Mouse (Mus musculus) embryonic facial prominence, embryonic 10.5 days (tissue): ENCODE measurements at regions not wholly inside any gene's neighbourhood (a gene's known extent, or its start where the extent isn't known, plus 50 kb on each side); places are given as distances from the start of the nearest gene placed in this dataset.

Experiments
- DNase-seq: peaks from one replicate; pipeline ENCODE4 v3.0.0-alpha.2; 2017; ENCODE audit warnings: low spot score
- H3K27ac ChIP-seq: fragments of 300-500 bp; sonication (generic); replicated peaks from 2 replicates; pipeline ENCODE4 v1.5.1; 2016; ENCODE audit warnings: mild to moderate bottlenecking
- H3K27me3 ChIP-seq: fragments of 300-500 bp; sonication (generic); replicated peaks from 2 replicates; pipeline ENCODE4 v1.6.1; 2016; ENCODE audit warnings: low read depth, mild to moderate bottlenecking; ENCODE audit not compliant: poor library complexity, severe bottlenecking
- H3K36me3 ChIP-seq: fragments of 300-500 bp; sonication (generic); replicated peaks from 2 replicates; pipeline ENCODE4 v1.6.1; 2016; ENCODE audit warnings: mild to moderate bottlenecking, moderate library complexity
- H3K4me1 ChIP-seq: fragments of 300-500 bp; sonication (generic); 2 replicates; pipeline ENCODE4 v1.6.1; 2016
- H3K4me3 ChIP-seq: fragments of 300-500 bp; sonication (generic); 2 replicates; pipeline ENCODE4 v1.5.1; 2016; ENCODE audit warnings: mild to moderate bottlenecking, moderate library complexity
- H3K9me3 ChIP-seq: fragments of 300-500 bp; sonication (generic); 2 replicates; pipeline ENCODE4 v1.6.1; 2016; ENCODE audit warnings: mild to moderate bottlenecking
- WGBS: fragments of 180-500 bp; shearing (Covaris S2); methylation state at CpG from one replicate; pipeline ENCODE4 v1.1.7; 2016; 5-methylcytosine and 5-hydroxymethylcytosine counted together

DNA sequence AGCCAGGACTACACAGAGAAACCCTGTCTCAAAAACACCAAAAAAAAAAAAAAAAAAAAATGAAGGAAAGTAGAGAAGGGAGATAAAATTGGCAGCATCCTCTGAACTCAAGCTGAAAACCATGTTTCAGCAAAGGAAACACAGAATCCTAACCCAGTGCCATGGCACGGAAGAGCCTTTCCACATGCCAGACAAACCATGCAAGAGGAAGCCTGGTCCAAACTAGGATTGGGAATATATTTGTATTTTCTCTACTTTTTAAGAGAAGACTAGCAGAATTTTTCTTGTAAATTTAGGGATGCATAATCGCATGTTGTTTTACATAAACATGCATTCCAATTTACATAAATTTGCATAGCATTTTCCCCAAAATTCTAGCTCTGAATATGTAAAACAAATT, 934.8 kb upstream of the Acvr2a start:
- Histone ChIP-seq H3K27ac (no peak overlapping the region), H3K4me3 (no peak overlapping the region), H3K27me3 (no peaks in the 10 kb centered on the region), H3K9me3 (no peaks in the 10 kb centered on the region), H3K4me1 (no peaks in the 10 kb centered on the region), H3K36me3 (no peaks in the 10 kb centered on the region)
- WGBS = 96% methylated on average over 2 of the region's 2 CpGs
- DNase-seq = no peak

DNA sequence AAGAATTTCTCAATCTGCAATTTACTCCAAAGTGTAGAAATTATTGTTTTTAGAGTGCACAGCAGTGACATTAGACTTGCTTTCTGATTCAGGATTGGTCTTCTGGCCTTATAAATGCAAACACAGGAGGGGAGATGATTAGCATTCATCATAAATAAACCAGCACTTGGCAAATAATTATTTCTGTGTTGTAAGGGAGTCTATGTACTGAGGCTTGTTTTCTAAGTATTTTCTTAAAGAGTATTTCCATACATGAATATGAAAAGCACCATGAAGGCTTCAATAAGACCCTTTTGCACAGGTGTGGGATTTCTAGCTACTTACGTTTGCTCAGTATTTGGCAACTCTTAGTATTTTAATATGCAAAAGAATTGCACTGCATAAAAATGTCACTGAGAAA, 934.1 kb upstream of the Acvr2a start:
- H3K27me3 ChIP-seq = no peaks in the 10 kb centered on the region
- DNase-seq = no peak
- 81% methylated on average over 1 of the region's 1 CpGs for WGBS
- no peak overlapping the region for H3K27ac ChIP-seq
- no peaks in the 10 kb centered on the region for H3K4me1 ChIP-seq
- no peaks in the 10 kb centered on the region for H3K9me3 ChIP-seq
- H3K4me3 ChIP-seq = no peak overlapping the region
- H3K36me3 ChIP-seq = no peaks in the 10 kb centered on the region

DNA sequence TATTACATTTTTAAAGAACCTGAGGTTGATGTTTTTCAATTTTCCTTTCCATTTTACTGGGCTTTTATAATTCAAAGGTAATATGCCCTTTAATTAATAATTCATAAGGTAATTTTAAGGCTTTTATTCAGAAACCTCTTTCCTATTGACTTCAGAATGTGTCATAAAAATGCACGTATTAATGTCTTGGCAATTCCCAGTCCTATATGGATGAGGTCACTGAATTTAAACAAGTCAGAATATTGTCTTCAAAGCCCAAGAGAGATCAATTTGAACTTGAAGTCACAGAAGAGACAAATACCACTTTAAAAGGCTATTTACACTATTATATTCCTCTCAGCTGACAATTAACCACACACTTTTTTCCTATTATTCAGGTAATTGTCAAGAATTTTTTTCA, 925.7 kb upstream of the Acvr2a start:
- Histone ChIP-seq H3K27ac (no peak overlapping the region), H3K4me3 (no peak overlapping the region), H3K36me3 (no peaks in the 10 kb centered on the region), H3K9me3 (no peaks in the 10 kb centered on the region), H3K4me1 (no peaks in the 10 kb centered on the region), H3K27me3 (no peaks in the 10 kb centered on the region)
- no peak for DNase-seq
- 81% methylated on average over 1 of the region's 1 CpGs for WGBS

DNA sequence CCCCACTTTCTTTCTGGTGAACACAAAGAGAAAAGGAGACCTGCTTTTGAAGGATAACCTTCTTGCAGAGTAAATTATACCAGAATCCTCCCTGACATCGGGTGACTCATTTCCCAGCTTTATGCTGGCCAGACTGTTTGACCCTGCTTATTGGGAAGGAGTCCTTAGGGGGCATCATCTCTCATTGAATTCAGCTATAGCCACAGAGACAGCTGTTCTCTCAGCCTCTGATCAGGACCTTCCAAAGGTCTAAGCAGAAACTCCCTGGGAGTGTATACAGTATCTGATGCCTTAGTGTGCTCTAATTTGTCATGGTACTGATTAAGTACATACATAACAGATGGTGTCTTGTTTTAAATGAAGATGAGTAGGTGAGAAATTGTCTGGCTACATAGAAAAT, 922.5 kb upstream of the Acvr2a start:
- Histone ChIP-seq H3K27ac (no peak overlapping the region), H3K36me3 (no peaks in the 10 kb centered on the region), H3K27me3 (no peaks in the 10 kb centered on the region), H3K4me1 (0 out of 2 replicates have a peak, but pooled peaks cover 2% of the 10 kb centered on the region), H3K4me3 (no peak overlapping the region), H3K9me3 (no peaks in the 10 kb centered on the region)
- DNase-seq = no peak
- 47% methylated on average over 1 of the region's 1 CpGs for WGBS

DNA sequence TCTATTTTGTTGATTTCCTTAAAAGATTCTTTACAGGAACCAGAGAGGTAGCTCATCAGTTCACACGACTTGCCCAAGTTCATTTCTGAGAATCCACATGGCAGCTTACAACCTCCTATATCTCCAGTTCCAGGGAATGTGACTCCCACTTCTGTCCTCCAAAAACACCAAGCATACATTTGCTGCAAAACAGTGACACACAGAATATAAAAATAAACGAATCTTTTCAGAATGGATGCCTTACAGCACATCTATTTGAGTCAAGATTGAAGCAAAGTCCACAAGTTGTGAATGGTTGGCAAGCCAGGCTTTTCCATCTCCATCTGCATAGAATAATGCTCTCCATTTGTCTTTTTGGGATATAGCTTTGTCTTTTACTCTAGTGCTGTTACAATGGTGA, 921.0 kb upstream of the Acvr2a start:
- WGBS = 85% methylated on average over 2 of the region's 2 CpGs
- no peak overlapping the region for H3K4me3 ChIP-seq
- H3K9me3 ChIP-seq = no peaks in the 10 kb centered on the region
- no peak for DNase-seq
- H3K27me3 ChIP-seq = no peaks in the 10 kb centered on the region
- H3K27ac ChIP-seq = no peak overlapping the region
- no peaks in the 10 kb centered on the region for H3K36me3 ChIP-seq
- 0 out of 2 replicates have a peak, but pooled peaks cover 2% of the 10 kb centered on the region for H3K4me1 ChIP-seq

DNA sequence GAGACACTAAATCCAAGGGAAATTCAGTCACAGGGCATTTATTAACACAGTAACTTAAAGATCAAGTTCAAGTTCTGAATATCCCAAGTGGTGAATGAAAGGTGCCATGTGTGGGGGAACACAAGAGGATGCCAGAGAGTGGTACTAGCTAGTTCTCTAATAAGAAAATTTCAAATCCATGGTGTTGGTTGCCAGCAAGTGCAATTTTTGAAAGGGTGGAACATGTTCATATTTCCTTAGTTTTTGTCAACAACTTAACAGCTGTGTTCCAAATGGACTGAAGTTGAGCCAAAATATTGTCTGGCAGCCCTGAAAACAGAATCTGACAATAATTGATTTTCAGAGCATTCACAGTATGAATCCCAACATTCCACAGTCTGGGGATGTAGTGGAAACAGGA, 919.1 kb upstream of the Acvr2a start:
- H3K4me1 ChIP-seq = 0 out of 2 replicates have a peak, but pooled peaks cover 2% of the 10 kb centered on the region

DNA sequence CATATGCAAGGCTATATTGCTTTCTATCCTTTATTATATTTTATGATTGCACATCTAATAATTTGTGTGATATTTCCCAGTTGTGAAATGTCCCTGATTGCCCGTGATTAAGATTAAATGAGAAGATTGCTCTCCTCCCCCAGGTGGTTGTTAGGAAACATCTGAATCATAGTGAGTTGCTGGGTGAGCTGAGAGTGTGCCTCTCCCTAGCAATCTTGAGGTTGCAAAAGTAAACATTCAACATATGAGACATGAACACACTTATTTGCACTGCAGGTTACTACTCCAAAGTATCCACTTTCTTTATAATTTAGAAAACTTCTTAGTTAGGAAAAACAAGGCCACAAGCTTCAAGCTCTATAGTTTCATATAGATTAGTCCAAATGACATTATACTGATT, 899.6 kb upstream of the Acvr2a start:
- no peak overlapping the region for H3K4me3 ChIP-seq
- H3K36me3 ChIP-seq = no peaks in the 10 kb centered on the region
- no peak overlapping the region for H3K27ac ChIP-seq
- no peaks in the 10 kb centered on the region for H3K9me3 ChIP-seq
- H3K4me1 ChIP-seq = no peaks in the 10 kb centered on the region
- no peak for DNase-seq
- WGBS = 88% methylated on average over 1 of the region's 1 CpGs
- no peaks in the 10 kb centered on the region for H3K27me3 ChIP-seq

More for the DNA sequence above, 919.1 kb upstream of the Acvr2a start:
- DNase-seq = no peak
- no peak overlapping the region for H3K4me3 ChIP-seq
- no peaks in the 10 kb centered on the region for H3K27me3 ChIP-seq
- H3K27ac ChIP-seq = no peak overlapping the region
- H3K36me3 ChIP-seq = no peaks in the 10 kb centered on the region
- H3K9me3 ChIP-seq = no peaks in the 10 kb centered on the region

DNA sequence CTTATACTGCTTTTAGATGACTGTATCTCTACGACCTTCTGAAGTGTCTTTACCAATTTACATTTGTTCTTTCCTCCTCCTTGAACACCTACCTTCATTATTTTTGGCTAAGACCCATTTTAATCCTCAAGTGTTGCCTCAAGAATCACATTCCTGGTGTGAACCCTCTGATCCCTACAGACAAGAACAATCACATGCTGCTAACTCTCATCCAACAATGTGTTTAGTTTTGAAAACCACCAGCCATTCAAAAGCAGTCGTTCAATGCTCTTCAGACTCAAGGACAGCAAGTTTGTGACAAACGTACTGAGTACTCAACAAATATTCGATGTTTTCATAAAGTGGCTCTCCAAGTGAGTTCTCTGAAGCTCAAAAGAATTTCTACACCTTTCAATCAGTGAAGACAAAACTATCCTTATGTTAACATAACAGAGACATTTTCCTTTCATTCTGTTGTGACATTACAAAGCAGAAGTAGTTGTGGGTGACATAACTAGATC, 898.9 kb upstream of the Acvr2a start:
- Histone ChIP-seq H3K27me3 (no peaks in the 10 kb centered on the region), H3K36me3 (no peaks in the 10 kb centered on the region), H3K27ac (no peak overlapping the region), H3K4me1 (no peaks in the 10 kb centered on the region), H3K4me3 (no peak overlapping the region), H3K9me3 (no peaks in the 10 kb centered on the region)
- DNase-seq = no peak
- 82% methylated on average over 4 of the region's 4 CpGs for WGBS

DNA sequence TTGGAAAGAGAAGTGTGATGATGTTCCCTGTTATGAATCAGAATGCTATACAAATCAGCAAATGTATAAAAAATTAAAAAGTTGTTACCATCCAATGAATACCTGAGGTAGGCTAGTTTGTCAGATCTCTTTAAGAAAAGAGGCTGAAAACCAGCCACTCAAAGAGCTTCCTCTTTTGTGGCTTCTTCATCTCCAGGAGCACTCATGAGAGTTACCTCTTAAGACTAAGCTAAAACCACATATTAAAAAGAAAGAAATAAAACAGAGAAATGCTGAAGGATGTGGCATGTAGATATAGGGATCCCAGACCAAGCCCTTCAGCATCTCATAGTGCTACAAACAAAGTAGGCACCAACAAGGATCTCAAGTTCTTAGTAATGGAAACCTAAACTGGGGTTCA, 890.9 kb upstream of the Acvr2a start:
- Histone ChIP-seq H3K4me3 (no peak overlapping the region), H3K9me3 (no peaks in the 10 kb centered on the region), H3K27me3 (no peaks in the 10 kb centered on the region), H3K27ac (no peak overlapping the region), H3K4me1 (no peaks in the 10 kb centered on the region), H3K36me3 (no peaks in the 10 kb centered on the region)
- DNase-seq = no peak

DNA sequence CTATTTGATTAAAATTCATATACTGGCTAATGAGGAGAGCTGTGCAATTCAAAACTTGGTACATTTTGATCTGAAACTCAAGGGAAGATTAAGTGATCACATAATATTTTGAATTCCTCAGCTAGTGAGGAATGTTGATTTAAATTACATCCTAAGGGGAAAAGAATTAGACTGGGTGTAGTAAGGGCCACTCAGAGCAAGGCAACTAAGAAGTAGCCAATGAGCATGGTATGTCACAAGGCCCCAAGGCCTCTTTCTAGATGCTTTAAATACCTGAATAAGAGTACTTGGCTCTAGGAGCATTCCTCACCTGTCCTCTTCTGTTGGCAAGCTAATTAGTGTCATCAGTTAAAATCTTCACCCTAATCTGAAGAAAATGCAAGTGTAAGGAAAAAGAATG, 887.3 kb upstream of the Acvr2a start:
- H3K27me3 ChIP-seq = no peaks in the 10 kb centered on the region

DNA sequence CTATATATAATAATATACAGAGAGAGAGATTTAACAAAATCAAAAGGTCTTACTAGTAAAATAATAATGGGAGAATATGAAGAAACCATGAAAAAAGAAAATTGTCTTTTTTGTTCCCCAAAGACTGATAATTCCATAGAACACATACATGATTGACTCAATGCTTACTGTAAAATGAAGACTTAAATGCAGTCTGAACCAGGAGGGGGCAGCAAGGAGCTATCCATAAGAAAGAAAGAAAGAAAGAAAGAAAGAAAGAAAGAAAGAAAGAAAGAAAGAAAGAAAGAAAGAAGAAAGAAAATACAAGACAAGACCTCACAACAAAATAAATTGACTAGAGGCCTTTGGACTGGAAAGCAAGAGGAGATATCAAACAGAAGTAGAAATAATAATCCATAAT, 868.8 kb upstream of the Acvr2a start:
- H3K4me1 ChIP-seq = no peaks in the 10 kb centered on the region
- H3K27ac ChIP-seq = no peak overlapping the region
- no peak overlapping the region for H3K4me3 ChIP-seq
- DNase-seq = no peak
- H3K36me3 ChIP-seq = no peaks in the 10 kb centered on the region
- H3K9me3 ChIP-seq = no peaks in the 10 kb centered on the region
- H3K27me3 ChIP-seq = no peaks in the 10 kb centered on the region

More for the DNA sequence above, 887.3 kb upstream of the Acvr2a start:
- H3K4me1 ChIP-seq = no peaks in the 10 kb centered on the region
- no peak for DNase-seq
- H3K27ac ChIP-seq = no peak overlapping the region
- no peak overlapping the region for H3K4me3 ChIP-seq
- H3K9me3 ChIP-seq = no peaks in the 10 kb centered on the region
- no peaks in the 10 kb centered on the region for H3K36me3 ChIP-seq

DNA sequence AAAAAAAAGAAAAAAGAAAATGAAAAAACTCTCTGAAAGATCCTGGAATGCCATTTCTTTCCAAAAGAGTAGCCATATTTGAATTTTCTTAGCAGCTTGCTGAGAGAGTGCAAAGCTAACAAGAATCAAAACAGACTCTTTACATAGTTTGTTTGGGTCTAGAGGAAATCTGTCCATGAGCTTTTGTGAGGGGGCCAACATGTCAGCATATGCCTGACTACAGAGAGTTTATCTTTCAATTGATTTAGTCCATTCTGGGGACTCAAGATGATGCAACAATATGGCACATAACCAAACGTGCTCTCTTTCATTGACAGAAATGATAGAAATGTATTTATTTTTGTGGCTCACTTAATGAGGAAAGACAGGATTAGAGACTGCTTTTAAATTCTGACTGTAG, 822.8 kb upstream of the Acvr2a start:
- Histone ChIP-seq H3K27ac (no peak overlapping the region), H3K9me3 (no peaks in the 10 kb centered on the region), H3K27me3 (no peaks in the 10 kb centered on the region), H3K36me3 (no peaks in the 10 kb centered on the region), H3K4me3 (no peak overlapping the region), H3K4me1 (no peaks in the 10 kb centered on the region)
- WGBS = 82% methylated on average over 1 of the region's 1 CpGs
- no peak for DNase-seq

DNA sequence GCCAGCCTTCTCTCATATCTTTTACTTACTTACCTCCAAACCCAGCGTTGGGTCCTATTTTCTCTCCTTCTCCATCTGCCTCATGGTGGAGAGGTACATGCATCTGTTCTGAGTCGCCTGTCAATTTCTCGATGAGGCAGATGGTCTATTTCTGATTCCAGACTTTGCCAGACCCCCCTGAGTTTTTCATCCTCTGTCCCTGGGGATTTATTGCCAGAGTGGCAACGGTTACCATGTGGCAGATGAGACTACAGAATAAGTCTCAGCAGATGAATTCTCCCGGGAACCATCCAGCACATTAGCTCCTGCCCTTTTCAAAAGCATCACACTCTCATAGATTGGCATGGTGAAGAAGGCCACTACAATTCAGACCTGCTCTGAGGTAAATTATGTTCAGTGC, 819.7 kb upstream of the Acvr2a start:
- WGBS = 83% methylated on average over 5 of the region's 5 CpGs
- H3K27me3 ChIP-seq = no peaks in the 10 kb centered on the region
- no peaks in the 10 kb centered on the region for H3K36me3 ChIP-seq
- no peaks in the 10 kb centered on the region for H3K9me3 ChIP-seq
- no peaks in the 10 kb centered on the region for H3K4me1 ChIP-seq
- no peak for DNase-seq
- no peak overlapping the region for H3K4me3 ChIP-seq
- H3K27ac ChIP-seq = no peak overlapping the region

DNA sequence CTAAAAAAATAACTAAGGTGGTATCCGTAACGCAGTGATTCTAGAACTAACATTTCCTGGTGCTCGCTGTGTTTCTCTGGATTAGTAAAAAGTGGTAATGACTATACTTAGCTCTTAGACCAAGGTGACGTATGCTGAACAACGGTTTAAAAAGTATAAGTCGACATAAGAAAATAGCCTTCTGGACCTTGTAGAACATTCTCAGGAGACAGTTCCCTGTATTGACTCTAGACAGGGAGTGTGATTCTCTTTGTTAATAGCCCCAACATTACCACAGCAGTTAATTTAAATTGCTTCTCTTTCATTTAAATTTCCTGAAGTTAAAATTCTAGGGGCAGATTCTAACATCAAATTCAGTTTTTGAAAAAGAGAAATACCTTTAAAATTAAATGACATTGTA, 812.7 kb upstream of the Acvr2a start:
- no peak overlapping the region for H3K4me3 ChIP-seq
- H3K36me3 ChIP-seq = no peaks in the 10 kb centered on the region
- H3K27me3 ChIP-seq = no peaks in the 10 kb centered on the region
- WGBS = 87% methylated on average over 6 of the region's 6 CpGs
- peaks cover 3% of the 10 kb centered on the region; the same call in 1 of the 2 replicates for H3K4me1 ChIP-seq
- no peaks in the 10 kb centered on the region for H3K9me3 ChIP-seq
- DNase-seq = no peak
- no peak overlapping the region for H3K27ac ChIP-seq
